Mouse (Mus musculus) CH12.LX (cell line): ENCODE data around the gene Gm5617.
"Not testable (repeated sequence)": the region's sequence is repeated elsewhere in the genome, so short reads cannot be mapped to it uniquely, and the experiment has no call there.

ENCODE experiments used
- CHD2 ChIP-seq: IDR thresholded peaks from 2 replicates; pipeline ENCODE4 v1.6.1; 2011; ENCODE audit warnings: low read length, improper control_type of control experiment
- CTCF ChIP-seq, 2 experiments: IDR thresholded peaks in 1 of 2; conservative IDR thresholded peaks in 1 of 2; 2 replicates each; pipeline ENCODE4 v1.5.1; 2011 to 2012; ENCODE audit warnings: low read depth in 2 of 2, low read length in 2 of 2, improper control_type of control experiment in 1 of 2, inconsistent platforms in 1 of 2, mild to moderate bottlenecking in 1 of 2, moderate library complexity in 1 of 2
- E2F4 ChIP-seq: IDR thresholded peaks from 2 replicates; pipeline ENCODE4 v1.6.1; 2011; ENCODE audit warnings: low read depth, low read length, improper control_type of control experiment; ENCODE audit not compliant: insufficient replicate concordance
- ELF1 ChIP-seq: IDR thresholded peaks from 2 replicates; pipeline ENCODE4 v1.6.1; 2014; ENCODE audit warnings: low read depth, mild to moderate bottlenecking, inconsistent platforms, low read length, improper control_type of control experiment
- EP300 ChIP-seq: IDR thresholded peaks from 2 replicates; pipeline ENCODE4 v1.6.1; 2011; ENCODE audit warnings: low read length, improper control_type of control experiment
- ETS1 ChIP-seq: conservative IDR thresholded peaks from 2 replicates; pipeline ENCODE4 v1.6.1; 2012; ENCODE audit warnings: low read depth, mild to moderate bottlenecking, inconsistent platforms, low read length, improper control_type of control experiment, moderate library complexity
- GABPA ChIP-seq: IDR thresholded peaks from 2 replicates; pipeline ENCODE4 v1.6.1; 2012; ENCODE audit warnings: low read depth, low read length, improper control_type of control experiment, inconsistent platforms; ENCODE audit not compliant: insufficient replicate concordance
- MAX ChIP-seq: IDR thresholded peaks from 2 replicates; pipeline ENCODE4 v1.6.1; 2011; ENCODE audit warnings: low read length, improper control_type of control experiment
- MEF2A ChIP-seq: IDR thresholded peaks from 2 replicates; pipeline ENCODE4 v1.6.1; 2014; ENCODE audit warnings: low read depth, mild to moderate bottlenecking, inconsistent platforms, low read length, improper control_type of control experiment, borderline replicate concordance
- USF1 ChIP-seq: IDR thresholded peaks from 2 replicates; pipeline ENCODE4 v1.6.1; 2014; ENCODE audit warnings: low read depth, mild to moderate bottlenecking, inconsistent platforms, low read length, improper control_type of control experiment

DNA sequence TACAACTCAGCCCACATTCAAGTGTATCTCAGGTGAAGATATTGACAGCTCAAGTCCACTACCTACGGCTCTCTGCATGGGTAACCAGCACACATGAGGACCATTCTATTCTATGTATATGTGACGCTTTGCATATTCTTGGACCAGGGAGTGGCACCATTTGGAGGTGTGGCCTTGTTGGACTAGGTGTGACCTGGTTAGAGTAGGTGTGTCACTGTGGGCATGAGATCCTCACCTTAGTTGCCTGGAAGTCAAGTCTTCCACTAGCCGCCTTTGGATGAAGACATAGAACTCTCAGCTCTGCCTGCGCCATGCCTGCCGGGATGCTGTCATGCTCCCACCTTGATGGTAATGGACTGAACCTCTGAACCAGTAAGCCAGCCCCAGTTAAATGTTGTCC, 27.8 kb upstream of the Gm5617 start:
- TF ChIP-seq ETS1; EP300; CTCF (conservative IDR thresholded peaks at IDR 0.05 in 1 of 2, IDR thresholded peaks at IDR 0.05 in 1 of 2; ENCODE audit: low read depth in 2 of 2, low read length in 2 of 2); E2F4; ELF1; GABPA; CHD2; MAX; MEF2A; USF1: not testable (repeated sequence)
